Mouse (Mus musculus) cerebellum, adult 8-10 months (tissue): ENCODE results near the gene Arf3.
"Not testable (repeated sequence)": the region's sequence is repeated elsewhere in the genome, so short reads cannot be mapped to it uniquely, and the experiment has no call there.

Experiments used
- DNase-seq: peaks from one replicate; pipeline ENCODE4 v3.0.0; 2022

The Arf3 gene

GRCm38 (mm10) chr15:98762670-98763529 lies at the start of gene Arf3:
Gene Arf3, minus strand, starts transcription at chr15:98763214.
- DNase-seq: peak; percentile 93

GRCm38 (mm10) chr15:98810212-98810611 lies 47.2 kb upstream of the Arf3 start:
- not testable (repeated sequence) for DNase-seq

GRCm38 (mm10) chr15:98809390-98809789 lies 46.4 kb upstream of the Arf3 start, which contains the start of gene Ddn:
Gene Ddn, minus strand, starts transcription at chr15:98809490.
- no peak for DNase-seq

- DNase-seq: no peak
Observed at GRCm38 (mm10) chr15:98808651-98809134, 45.7 kb upstream of the Arf3 start.

GRCm38 (mm10) chr15:98807895-98808650 lies 45.1 kb upstream of the Arf3 start:
- no peak for DNase-seq

- no peak for DNase-seq
Observed at GRCm38 (mm10) chr15:98806809-98807770, 44.1 kb upstream of the Arf3 start.

- no peak for DNase-seq
Observed at GRCm38 (mm10) chr15:98806071-98806808, 43.2 kb upstream of the Arf3 start.

GRCm38 (mm10) chr15:98805324-98806040 lies 42.5 kb upstream of the Arf3 start:
- peak; percentile 51 for DNase-seq

GRCm38 (mm10) chr15:98804054-98804453 lies 41.0 kb upstream of the Arf3 start:
- peak; percentile 89 for DNase-seq

- no peak for DNase-seq
Observed at GRCm38 (mm10) chr15:98802926-98803325, 39.9 kb upstream of the Arf3 start.

- peak; percentile 78 for DNase-seq
Observed at GRCm38 (mm10) chr15:98799396-98799795, 36.4 kb upstream of the Arf3 start.

GRCm38 (mm10) chr15:98798903-98799302 lies 35.9 kb upstream of the Arf3 start:
- DNase-seq: no peak

- no peak for DNase-seq
Observed at GRCm38 (mm10) chr15:98797835-98798492, 35.0 kb upstream of the Arf3 start.

GRCm38 (mm10) chr15:98796803-98797595 lies 34.0 kb upstream of the Arf3 start:
- no peak for DNase-seq

- DNase-seq: no peak
Observed at GRCm38 (mm10) chr15:98793141-98793698, 30.2 kb upstream of the Arf3 start.

- DNase-seq: no peak
Observed at GRCm38 (mm10) chr15:98792233-98793020, 29.4 kb upstream of the Arf3 start.

- DNase-seq: no peak
Observed at GRCm38 (mm10) chr15:98791771-98792170, 28.8 kb upstream of the Arf3 start.

- DNase-seq: no peak
Observed at GRCm38 (mm10) chr15:98791221-98791620, 28.2 kb upstream of the Arf3 start.
